Mouse (Mus musculus) right cerebral cortex, postnatal 4 days (tissue): ENCODE data around the gene Bbs9.
"Not testable (repeated sequence)": the region's sequence is repeated elsewhere in the genome, so short reads cannot be mapped to it uniquely, and the experiment has no call there.

Source experiments
- DNase-seq: peaks from one replicate; pipeline ENCODE4 v3.0.0-alpha.2; 2022

The Bbs9 gene

DNA sequence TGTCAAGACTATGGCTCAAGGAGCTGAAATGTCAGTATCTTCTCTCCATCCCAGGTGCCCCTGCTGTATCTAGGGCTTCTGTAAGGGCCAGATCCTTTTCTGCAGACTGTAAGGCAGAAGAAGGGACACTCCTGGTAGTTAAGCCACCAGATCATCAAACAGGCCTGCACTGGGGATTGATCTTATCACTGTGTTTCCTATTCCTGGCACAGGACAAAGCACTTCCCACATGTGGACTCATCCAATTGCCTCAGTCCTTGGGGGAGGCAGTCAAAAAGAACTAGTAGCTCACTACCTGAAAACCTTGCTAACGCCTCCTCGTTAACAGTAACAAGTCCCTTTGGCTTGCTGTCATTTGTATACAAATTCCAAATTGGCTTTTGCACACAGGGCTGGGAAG lies 336.4 kb downstream of the Bbs9 start:
- DNase-seq, result no peak

DNA sequence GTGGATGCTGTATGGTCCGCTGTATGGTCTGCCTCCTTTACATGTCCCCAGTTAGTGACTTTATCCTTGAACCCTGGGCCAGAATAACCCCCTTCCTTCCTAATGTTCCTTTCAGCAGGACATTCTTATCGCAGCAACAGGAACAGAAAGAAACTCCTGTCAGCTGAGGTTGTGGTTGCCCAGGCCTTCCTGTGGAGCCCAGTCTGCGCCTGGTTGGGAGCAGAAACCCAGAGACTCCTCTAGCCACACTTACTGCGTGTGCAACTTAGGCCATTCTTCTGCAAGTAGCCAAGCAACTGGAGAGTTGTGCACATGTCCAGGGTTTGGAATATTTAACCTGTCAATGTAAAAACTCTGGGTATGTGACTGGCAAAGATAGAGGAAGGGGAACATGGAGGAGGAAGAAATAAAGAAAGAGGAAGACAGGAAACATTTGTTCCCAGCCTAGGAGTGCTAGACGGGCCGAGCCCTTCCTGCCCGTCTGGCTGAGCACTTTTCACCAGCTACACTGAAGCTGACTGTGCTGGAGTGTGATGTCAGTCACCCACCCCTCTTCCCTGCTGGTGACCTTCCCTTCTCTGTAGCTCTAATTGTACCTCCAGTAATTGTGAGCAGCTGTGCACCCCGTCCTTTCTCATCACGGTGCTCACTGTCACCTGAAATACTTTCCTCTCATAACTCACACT lies 339.0 kb downstream of the Bbs9 start:
- no peak for DNase-seq

- DNase-seq, result no peak
These were observed 339.6 kb downstream of the Bbs9 start for GRCm38 (mm10) chr9:22815093-22815458.

- no peak for DNase-seq
These were observed 344.0 kb downstream of the Bbs9 start for GRCm38 (mm10) chr9:22819539-22819938.

DNA sequence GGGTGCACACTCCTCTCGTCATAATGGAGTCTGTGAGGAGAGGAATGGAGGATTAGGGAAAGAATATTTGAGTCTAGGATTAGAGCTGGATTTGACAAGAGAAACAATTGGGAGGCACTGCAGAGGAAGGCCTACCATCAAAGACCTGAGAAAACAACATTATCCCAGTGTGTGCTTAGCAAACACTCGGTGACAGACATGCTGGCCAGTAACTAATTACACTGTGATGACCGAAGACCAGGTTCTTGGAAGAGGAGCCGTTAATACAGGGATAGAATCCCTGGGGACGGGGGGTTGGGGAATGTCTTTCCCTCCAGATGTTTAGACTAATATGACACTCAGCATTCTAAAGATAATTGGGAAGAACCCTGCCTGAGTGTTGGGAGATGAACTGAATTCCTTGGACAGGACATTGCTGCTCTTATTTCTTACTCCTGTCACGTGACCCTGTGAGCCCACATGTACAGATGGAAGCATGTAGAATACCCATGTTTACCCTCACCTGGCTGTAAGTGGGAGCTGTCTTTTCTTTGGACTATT lies 345.2 kb downstream of the Bbs9 start:
- DNase-seq, result no peak

GRCm38 (mm10) chr9:22822770-22823169 lies 347.3 kb downstream of the Bbs9 start:
- DNase-seq, result no peak

- DNase-seq, result no peak
These were observed 348.3 kb downstream of the Bbs9 start for GRCm38 (mm10) chr9:22823856-22824255.

DNA sequence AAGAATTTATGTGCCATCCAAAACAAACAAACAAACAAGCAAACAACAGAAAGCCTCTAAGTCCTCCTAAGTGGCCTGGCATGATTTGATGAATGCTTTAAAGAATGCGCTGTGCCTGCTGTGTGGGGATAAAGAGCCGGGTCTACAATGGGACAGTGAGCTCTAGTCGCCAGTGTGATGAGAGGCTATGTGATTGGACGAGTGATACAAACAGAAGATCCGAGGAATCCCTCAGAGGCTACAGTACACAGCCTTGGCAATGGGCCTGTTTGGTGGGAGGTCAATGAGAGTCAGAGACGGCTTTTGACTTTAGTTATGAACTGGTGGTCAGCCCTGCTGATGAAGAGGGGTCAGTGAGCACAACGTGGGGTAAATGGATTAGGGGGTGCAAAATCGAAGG lies 349.4 kb downstream of the Bbs9 start:
- DNase-seq, result no peak

DNA sequence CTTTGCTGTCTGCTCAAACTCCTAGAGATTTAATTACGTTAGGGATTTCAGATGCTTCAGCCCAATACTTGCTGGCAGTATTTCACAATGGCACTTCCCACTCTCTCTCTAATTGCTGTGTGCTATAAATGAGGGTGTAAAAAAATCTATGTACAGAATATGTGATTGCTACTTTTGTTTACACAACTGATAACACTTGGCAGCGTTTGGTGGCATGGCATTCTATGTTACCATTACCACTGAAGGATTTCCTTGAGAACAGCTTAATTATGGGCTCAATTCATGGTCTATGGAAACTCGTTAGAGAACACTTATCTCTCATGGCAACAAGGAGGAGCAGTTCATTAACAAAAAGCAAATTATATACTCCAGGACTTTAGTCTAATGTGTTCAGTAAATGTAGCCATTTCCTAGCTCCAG lies 351.1 kb downstream of the Bbs9 start:
- DNase-seq, result no peak

DNA sequence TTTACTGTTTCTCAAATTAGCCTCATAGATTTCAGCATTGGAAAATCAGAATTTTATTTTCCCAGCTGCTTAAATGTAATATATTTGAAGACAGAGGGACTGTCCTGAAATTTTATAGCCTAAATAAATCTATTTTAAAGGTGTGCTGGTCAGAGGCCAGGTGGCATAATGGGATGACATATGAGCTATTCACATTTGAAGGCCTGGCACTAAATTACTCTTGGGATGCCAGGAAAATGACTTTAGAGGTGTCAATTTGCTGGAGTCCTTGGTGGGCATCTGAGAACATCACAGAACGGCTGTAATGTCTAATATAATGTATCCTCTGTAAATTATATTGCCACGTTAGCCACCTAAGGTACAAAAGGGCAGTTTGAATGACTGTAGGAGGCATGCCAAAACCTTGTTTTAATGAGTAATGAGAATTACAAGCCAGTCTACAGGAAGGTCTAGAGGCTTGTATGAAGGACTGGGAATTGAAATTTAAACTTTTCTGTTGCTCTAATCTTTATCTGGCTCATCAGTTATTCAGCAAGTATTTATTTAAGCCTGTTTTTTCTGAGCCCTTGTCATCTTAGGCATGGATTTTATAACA lies 351.8 kb downstream of the Bbs9 start:
- no peak for DNase-seq

DNA sequence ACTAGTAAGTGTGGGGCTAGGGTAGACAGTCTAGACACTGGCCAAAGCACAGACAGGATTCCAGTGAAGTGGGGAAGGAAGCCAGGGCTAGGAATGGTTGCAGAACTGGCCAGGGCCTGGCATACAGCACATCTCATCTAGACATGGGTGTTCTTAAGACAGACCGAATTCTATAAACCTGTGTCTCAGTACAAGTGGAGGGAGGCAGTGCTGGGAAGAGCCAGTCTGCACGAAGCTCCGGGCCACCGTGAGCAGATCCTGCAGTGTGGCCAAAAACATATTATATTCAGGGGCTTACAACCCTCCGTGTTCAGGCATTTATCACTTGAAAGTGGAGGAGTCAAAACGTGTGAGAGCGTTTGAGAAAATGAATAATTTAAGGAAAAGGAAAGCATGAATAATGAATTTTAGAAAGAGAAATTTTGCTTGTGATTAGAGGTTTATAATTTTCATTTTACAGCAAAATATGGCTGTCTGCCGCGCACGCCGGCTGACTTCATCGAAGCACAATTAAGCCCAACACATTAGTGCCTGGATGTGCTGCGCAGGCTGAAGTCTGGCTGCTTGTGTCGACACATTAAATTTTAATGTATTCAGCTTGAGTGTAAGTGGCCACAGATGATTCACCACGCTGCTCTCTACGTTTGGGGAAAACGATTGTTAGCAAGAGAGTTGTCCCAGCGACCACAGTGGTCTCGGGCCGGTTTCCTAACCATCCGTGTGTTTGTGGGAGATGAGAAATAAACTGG lies 353.9 kb downstream of the Bbs9 start:
- DNase-seq, result no peak

GRCm38 (mm10) chr9:22834994-22835512 lies 359.5 kb downstream of the Bbs9 start:
- no peak for DNase-seq

GRCm38 (mm10) chr9:22837000-22837399 lies 361.5 kb downstream of the Bbs9 start:
- no peak for DNase-seq

DNA sequence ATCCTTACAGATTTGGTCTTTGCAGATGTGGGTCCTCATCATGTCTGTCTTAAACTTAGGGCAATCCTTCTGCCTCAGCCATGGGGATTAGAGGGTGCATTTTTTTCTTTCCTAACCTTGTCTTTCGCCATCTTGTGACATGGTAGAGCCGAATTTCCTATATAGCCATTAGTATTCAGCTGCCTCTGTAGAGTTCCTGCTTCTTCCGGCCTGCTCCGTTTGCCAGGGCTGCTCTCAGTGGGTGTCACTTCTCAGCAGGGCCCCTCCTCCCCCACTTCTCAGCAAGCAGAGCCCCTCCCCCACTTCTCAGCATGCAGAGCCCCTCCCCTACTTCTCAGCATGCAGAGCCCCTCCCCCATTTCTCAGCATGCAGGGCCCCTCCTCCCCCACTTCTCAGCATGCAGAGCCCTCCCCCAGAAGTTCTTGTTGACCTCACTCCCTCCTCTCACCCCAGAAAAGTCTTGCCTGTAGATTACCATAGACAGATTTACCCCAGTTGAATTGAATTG lies 362.2 kb downstream of the Bbs9 start:
- DNase-seq, result no peak

GRCm38 (mm10) chr9:22846048-22846447 lies 370.5 kb downstream of the Bbs9 start:
- DNase-seq, result no peak

GRCm38 (mm10) chr9:22846783-22847182 lies 371.3 kb downstream of the Bbs9 start:
- DNase-seq, result no peak

DNA sequence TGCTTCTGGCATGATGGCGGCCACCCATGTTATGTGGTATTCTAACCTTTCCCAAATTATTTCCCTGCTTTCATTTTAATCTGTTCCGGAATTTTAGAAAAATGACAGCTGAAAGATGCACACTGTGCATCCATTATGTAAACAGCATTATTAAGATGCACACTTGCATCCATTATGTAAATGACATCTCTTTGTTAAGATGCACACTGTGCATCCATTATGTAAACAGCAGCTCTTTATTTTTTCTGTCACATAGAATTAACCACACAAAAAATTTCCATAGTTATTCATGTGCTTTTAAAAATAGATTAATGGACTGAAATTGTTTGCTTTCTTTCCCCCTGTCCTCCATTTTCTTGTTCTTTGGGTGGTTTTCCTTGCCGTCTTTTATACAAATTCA lies 373.3 kb downstream of the Bbs9 start:
- no peak for DNase-seq

GRCm38 (mm10) chr9:22849212-22849611 lies 373.7 kb downstream of the Bbs9 start:
- DNase-seq, result no peak

DNA sequence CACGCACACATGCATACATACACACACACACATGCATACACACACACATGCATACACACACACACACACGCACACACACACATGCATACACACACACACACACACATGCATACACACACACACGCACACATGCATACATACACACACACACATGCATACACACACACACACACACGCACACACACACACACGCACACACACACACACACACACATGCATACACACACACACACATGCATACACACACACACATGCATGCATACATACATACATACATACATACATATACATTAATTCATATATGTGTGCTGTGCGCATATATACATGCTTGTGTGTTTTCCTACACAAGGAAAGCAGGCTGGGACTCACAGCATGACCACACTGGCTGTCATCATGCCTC lies 393.6 kb downstream of the Bbs9 start:
- DNase-seq, result not testable (repeated sequence)

DNA sequence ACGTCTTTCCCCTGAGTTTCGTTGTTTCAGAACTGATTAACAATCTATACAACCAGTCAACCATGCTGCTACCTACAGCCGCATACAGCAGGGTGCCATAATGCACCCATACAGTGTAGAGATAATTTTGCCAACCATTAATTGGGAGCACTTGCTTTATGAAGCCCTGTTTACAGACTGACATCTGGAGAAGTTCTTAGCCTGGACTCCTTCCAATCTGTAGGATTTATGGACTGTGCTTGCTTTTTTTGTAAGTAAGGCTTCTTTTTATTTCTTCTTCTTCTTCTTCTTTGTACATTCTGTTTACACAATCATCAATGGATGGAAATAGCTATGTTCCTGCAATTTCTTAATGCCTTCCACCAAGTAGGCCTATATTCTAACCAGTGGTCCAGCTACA lies 395.1 kb downstream of the Bbs9 start:
- no peak for DNase-seq

- DNase-seq, result no peak
These were observed 399.7 kb downstream of the Bbs9 start for GRCm38 (mm10) chr9:22875231-22875630.

- DNase-seq, result no peak
These were observed 403.8 kb downstream of the Bbs9 start for GRCm38 (mm10) chr9:22879266-22879665.

- no peak for DNase-seq
These were observed 410.8 kb downstream of the Bbs9 start for GRCm38 (mm10) chr9:22886351-22886750.

GRCm38 (mm10) chr9:22905434-22905833 lies 429.9 kb downstream of the Bbs9 start:
- no peak for DNase-seq
